Mouse (Mus musculus) cerebellum, adult 2 months (tissue): ENCODE results near the gene Col24a1.

Source experiments
- CTCF ChIP-seq: fragments of 200-500 bp; IDR thresholded peaks from 2 replicates; pipeline ENCODE4 v1.5.1; 2011; ENCODE audit warnings: low read depth, mild to moderate bottlenecking, control low read depth, low read length, moderate library complexity, borderline replicate concordance; ENCODE audit not compliant: insufficient read depth
- POLR2A ChIP-seq: fragments of 200-500 bp; IDR thresholded peaks from 2 replicates; pipeline ENCODE4 v1.6.1; 2011; ENCODE audit warnings: low read length, control low read depth, borderline replicate concordance; ENCODE audit not compliant: insufficient read depth

DNA sequence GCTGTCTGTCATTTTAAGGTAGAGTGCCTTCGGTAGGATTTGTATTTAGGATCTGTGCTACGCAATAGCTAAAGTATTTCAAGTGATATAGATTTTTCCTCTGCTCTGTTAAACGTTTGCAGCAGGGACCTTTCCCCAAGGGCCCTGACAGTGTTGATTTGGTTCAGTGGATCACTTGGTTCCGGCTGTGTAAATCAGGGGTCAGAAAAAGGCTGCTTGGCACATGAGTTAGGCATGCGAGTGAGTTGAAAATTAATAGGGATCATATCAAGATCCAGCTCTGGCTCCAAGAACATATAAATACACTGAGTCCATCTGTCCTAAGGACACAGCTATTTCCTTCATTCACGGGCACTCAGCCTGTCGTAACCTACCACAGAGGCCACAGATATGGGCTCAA, 146.1 kb downstream of the Col24a1 start:
- no peak for TF ChIP-seq CTCF
- TF ChIP-seq POLR2A, result no peak
